In genomic region chr17:45698368-45698767, GRCm38 (mm10) we compare ENCODE assay signal across 24 mouse cellular contexts. TPM values are rescaled to one million over a fixed set of nuclear protein-coding genes. Genes with fewer than 3 reads are reported as not detected.
DNase-seq lines count a peak whose midpoint lies in the region; ATAC-seq and TF ChIP-seq lines count a peak whose summit lies in the region.
"Had no signal": no experiment of that assay in that cellular context is flagged by ENCODE, and none has a peak within 500 bp of the region (broad histone marks: within the 10 kb centered on the region; RNA-seq: fewer than 3 reads in every experiment).

No protein-coding gene starts in this region.

- H3K9me3 ChIP-seq in intestine, embryonic 16.5 days (ENCODE audit: control insufficient read depth, low read length), result no peaks in the 10 kb centered on the region
- H3K9me3 ChIP-seq in intestine, postnatal 0 days (ENCODE audit: control insufficient read depth), result no peaks in the 10 kb centered on the region
- H3K9me3 ChIP-seq in MEL (replicated peaks; ENCODE audit: insufficient read depth, low read length), result no peaks in the 10 kb centered on the region
- H3K9me3 ChIP-seq: embryonic facial prominence, embryonic 15.5 days; forebrain, embryonic 10.5 days; heart, embryonic 10.5 days; hindbrain, embryonic 10.5 days had no signal

- no peak overlapping the region for H3K4me2 ChIP-seq in intestine, embryonic 16.5 days (ENCODE audit: low read depth, low read length)
- H3K4me2 ChIP-seq in intestine, postnatal 0 days (replicated peaks; ENCODE audit: low read depth), result no peak overlapping the region
- H3K4me2 ChIP-seq: embryonic facial prominence, embryonic 15.5 days; hindbrain, embryonic 14.5 days had no signal

- H3K79me2 ChIP-seq in MEL (ENCODE audit: control insufficient read depth, insufficient read depth, low read length, poor library complexity), result peaks cover 4% of the 10 kb centered on the region; the same call in 1 of the 2 replicates

- H3K9ac ChIP-seq in intestine, embryonic 16.5 days (ENCODE audit: low read depth, low read length), result no peak overlapping the region
- H3K9ac ChIP-seq in intestine, postnatal 0 days (ENCODE audit: low read depth, low read length), result no peak overlapping the region
- H3K9ac ChIP-seq in MEL (ENCODE audit: control insufficient read depth, low read depth, low read length, poor library complexity, severe bottlenecking), result no peak overlapping the region
- H3K9ac ChIP-seq: embryonic facial prominence, embryonic 15.5 days; hindbrain, embryonic 14.5 days had no signal

- TF ChIP-seq EP300 in MEL (IDR thresholded peaks at IDR 0.05; ENCODE audit: low read depth in 1 of 2, low read length in 2 of 2), result no peak

- no peak for TF ChIP-seq RAD21 in MEL (IDR thresholded peaks at IDR 0.05; ENCODE audit: low read depth, low read length)

- no peak for ATAC-seq in intestine, embryonic 16.5 days
- ATAC-seq in intestine, postnatal 0 days, result no peak
- ATAC-seq: activated CD4-positive, CD25-positive, alpha-beta regulatory T cell, adult 4 months; forebrain, embryonic 14.5 days; Patski had no signal

- 78% methylated on average over 6 of the region's 6 CpGs for WGBS in intestine, embryonic 16.5 days
- 78% methylated on average over 6 of the region's 6 CpGs for WGBS in intestine, postnatal 0 days
- WGBS in kidney, adult 2 months, result 88% methylated on average over 6 of the region's 6 CpGs

- no peak overlapping the region for H3K4me3 ChIP-seq in intestine, embryonic 16.5 days (ENCODE audit: low read length)
- no peak overlapping the region for H3K4me3 ChIP-seq in intestine, postnatal 0 days (ENCODE audit: low read depth, low read length)
- H3K4me3 ChIP-seq in MEL (ENCODE audit: control insufficient read depth in 1 of 2, insufficient read depth in 1 of 2, low read depth in 2 of 2, low read length in 2 of 2), result no peak overlapping the region
- H3K4me3 ChIP-seq in kidney, adult 2 months (ENCODE audit: insufficient read depth, low read depth, low read length), result no peak overlapping the region
- H3K4me3 ChIP-seq in layer of hippocampus, adult 2 months, result no peak overlapping the region
- H3K4me3 ChIP-seq: embryonic facial prominence, embryonic 15.5 days; erythroblast, embryonic 14.5 days; forebrain, embryonic 10.5 days; heart, embryonic 10.5 days; hindbrain, embryonic 10.5 days had no signal

- no peak for TF ChIP-seq POLR2A in MEL (IDR thresholded peaks at IDR 0.05; ENCODE audit: control insufficient read depth in 1 of 2, insufficient read depth in 1 of 2, low read depth in 1 of 2, low read length in 2 of 2, poor library complexity in 1 of 2)
- no peak for TF ChIP-seq POLR2A in kidney, adult 2 months (IDR thresholded peaks at IDR 0.05; ENCODE audit: low read depth, low read length)

- peaks cover 4% of the 10 kb centered on the region; the same call in 1 of the 2 replicates for H3K36me3 ChIP-seq in intestine, embryonic 16.5 days (ENCODE audit: control insufficient read depth, insufficient read depth, low read length)
- peaks cover 13% of the 10 kb centered on the region; the same call in 1 of the 2 replicates for H3K36me3 ChIP-seq in intestine, postnatal 0 days (ENCODE audit: control insufficient read depth, insufficient read depth)
- peaks cover 2 to 14% of the 10 kb centered on the region in 2 experiments; a peak in 3 of 4 replicates for H3K36me3 ChIP-seq in MEL (ENCODE audit: control insufficient read depth in 1 of 2, insufficient read depth in 2 of 2, low read length in 2 of 2)
- no peaks in the 10 kb centered on the region for H3K36me3 ChIP-seq in kidney, adult 2 months (ENCODE audit: control insufficient read depth, insufficient read depth, low read length)

- peak overlapping the region; percentile 20; the same call in 1 of the 2 replicates for H3K27ac ChIP-seq in intestine, embryonic 16.5 days (ENCODE audit: low read length)
- H3K27ac ChIP-seq in intestine, postnatal 0 days (ENCODE audit: low read depth, low read length), result no peak overlapping the region; the same call in 1 of the 2 replicates
- no peak overlapping the region for H3K27ac ChIP-seq in MEL (ENCODE audit: control insufficient read depth, low read depth, low read length)
- no peak overlapping the region for H3K27ac ChIP-seq in kidney, adult 2 months (ENCODE audit: insufficient read depth, low read depth, low read length)
- H3K27ac ChIP-seq in layer of hippocampus, adult 2 months, result no peak overlapping the region
- H3K27ac ChIP-seq: embryonic facial prominence, embryonic 15.5 days; forebrain, embryonic 10.5 days; heart, embryonic 10.5 days; hindbrain, embryonic 10.5 days; hindbrain, embryonic 14.5 days had no signal

- H3K27me3 ChIP-seq in intestine, embryonic 16.5 days (replicated peaks; ENCODE audit: control insufficient read depth, insufficient read depth, low read length), result no peaks in the 10 kb centered on the region
- no peaks in the 10 kb centered on the region for H3K27me3 ChIP-seq in intestine, postnatal 0 days (replicated peaks; ENCODE audit: control insufficient read depth, insufficient read depth, low read length)
- H3K27me3 ChIP-seq in MEL (ENCODE audit: control insufficient read depth in 1 of 2, insufficient read depth in 2 of 2, low read length in 2 of 2), result no peaks in the 10 kb centered on the region
- no peaks in the 10 kb centered on the region for H3K27me3 ChIP-seq in kidney, adult 2 months (replicated peaks; ENCODE audit: control insufficient read depth, insufficient read depth, low read length)
- H3K27me3 ChIP-seq: embryonic facial prominence, embryonic 15.5 days; Patski had no signal

- peaks cover 47% of the 10 kb centered on the region for H3K4me1 ChIP-seq in intestine, embryonic 16.5 days (ENCODE audit: control insufficient read depth, insufficient read depth, low read length)
- peaks cover 4% of the 10 kb centered on the region for H3K4me1 ChIP-seq in intestine, postnatal 0 days (replicated peaks; ENCODE audit: control insufficient read depth, insufficient read depth, low read length)
- H3K4me1 ChIP-seq in MEL (ENCODE audit: control insufficient read depth in 1 of 2, insufficient read depth in 2 of 2, low read length in 2 of 2), result peaks cover 8 to 17% of the 10 kb centered on the region in 2 experiments
- peaks cover 14% of the 10 kb centered on the region for H3K4me1 ChIP-seq in kidney, adult 2 months (ENCODE audit: control insufficient read depth, insufficient read depth, low read length)

- peak; percentile 47 for DNase-seq in MEL (ENCODE audit: low read depth, low spot score)
- peak; percentile 44 for DNase-seq in brain, adult 2 months (ENCODE audit: low read depth, low spot score)
- DNase-seq in kidney, adult 2 months, result no peak
- DNase-seq in layer of hippocampus, adult 2 months (ENCODE audit: low spot score in 2 of 2), result no peak
- DNase-seq: adrenal gland, postnatal 14 days; cerebellum, adult 18-20 months; cerebellum, adult 9-11 months; cerebellum, postnatal 36 days; gastrocnemius, postnatal 36 days; heart, adult 18-20 months; heart, postnatal 10 days had no signal

- no peak for TF ChIP-seq CTCF in intestine, postnatal 0 days (IDR thresholded peaks at IDR 0.05; ENCODE audit: low read depth)
- TF ChIP-seq CTCF in MEL (IDR thresholded peaks at IDR 0.05 in 2 of 3, conservative IDR thresholded peaks at IDR 0.05 in 1 of 3; ENCODE audit: control insufficient read depth in 1 of 3, insufficient read depth in 1 of 3, low read depth in 2 of 3, low read length in 3 of 3, poor library complexity in 1 of 3, severe bottlenecking in 1 of 3), result no peak
- TF ChIP-seq CTCF in kidney, adult 2 months (conservative IDR thresholded peaks at IDR 0.05; ENCODE audit: insufficient read depth, insufficient read length, low read depth, low read length), result no peak
- TF ChIP-seq CTCF in layer of hippocampus, adult 2 months (conservative IDR thresholded peaks at IDR 0.05), result no peak

TF ChIP-seq in MEL, 35 proteins besides CTCF, POLR2A, EP300 and RAD21 (continues in another document):
- TF ChIP-seq UBTF (IDR thresholded peaks at IDR 0.05; ENCODE audit: borderline replicate concordance, insufficient read depth, low read depth, low read length), result no peak
- no peak for TF ChIP-seq MXI1 (IDR thresholded peaks at IDR 0.05; ENCODE audit: low read depth, low read length)
- TF ChIP-seq ZC3H11A (IDR thresholded peaks at IDR 0.05; ENCODE audit: low read depth, low read length), result no peak

RNA-seq across cellular contexts. Expression of gene Tmem63b, which starts 11.7 kb away (rescaled TPM):
- 31.7 and 31.9 TPM in 2 replicates for polyA plus RNA-seq in intestine, embryonic 16.5 days (2015; fragmentation: Nextera tagmentation; extraction: Ambion mirVana)
- polyA plus RNA-seq in intestine, postnatal 0 days (2015; fragmentation: Nextera tagmentation; extraction: Ambion mirVana), result 22.6 and 24.7 TPM in 2 replicates
- total RNA-seq in MEL (2012; rRNA removed), result 12.0 and 12.3 TPM in 2 replicates
- polyA plus RNA-seq in MEL (2012; ENCODE audit: insufficient read depth in 1 of 2, insufficient read length in 2 of 2, low read depth in 1 of 2, low replicate concordance in 2 of 2, missing spikeins in 1 of 2), result 10 to 100 TPM in 1 of 2 experiments, not detected in 1; 37.9 TPM
- polyA plus RNA-seq in kidney, adult 2 months (2012; rRNA removed), result 77.9 and 90.1 TPM in 2 replicates
- total RNA-seq in layer of hippocampus, adult 2 months (2021), result 100 to 1,000 TPM; 165 to 176 TPM

RNA-seq across cellular contexts. Expression of gene Mrpl14, which starts 12.2 kb away (rescaled TPM):
- 149 and 154 TPM in 2 replicates for polyA plus RNA-seq in intestine, embryonic 16.5 days (2015; fragmentation: Nextera tagmentation; extraction: Ambion mirVana)
- 120 and 127 TPM in 2 replicates for polyA plus RNA-seq in intestine, postnatal 0 days (2015; fragmentation: Nextera tagmentation; extraction: Ambion mirVana)
- total RNA-seq in MEL (2012; rRNA removed), result 66.2 and 68.0 TPM in 2 replicates
- polyA plus RNA-seq in MEL (2012; ENCODE audit: insufficient read depth in 1 of 2, insufficient read length in 2 of 2, low read depth in 1 of 2, low replicate concordance in 2 of 2, missing spikeins in 1 of 2), result 100 to 1,000 TPM in 1 of 2 experiments, not detected in 1; 159 TPM
- polyA plus RNA-seq in kidney, adult 2 months (2012; rRNA removed), result 168 and 199 TPM in 2 replicates
- 10 to 100 TPM; 34.8 to 43.5 TPM for total RNA-seq in layer of hippocampus, adult 2 months (2021)

RNA-seq across cellular contexts. Expression of gene 1600014C23Rik, which starts 35.3 kb away (rescaled TPM):
- 0.76 TPM in 1 of 2 replicates, not detected in the other for polyA plus RNA-seq in intestine, embryonic 16.5 days (2015; fragmentation: Nextera tagmentation; extraction: Ambion mirVana)
- not detected in 2 replicates for polyA plus RNA-seq in intestine, postnatal 0 days (2015; fragmentation: Nextera tagmentation; extraction: Ambion mirVana)
- total RNA-seq in MEL (2012; rRNA removed), result 0.81 and 2.1 TPM in 2 replicates
- 1 to 10 TPM in 1 of 2 experiments, not detected in 1; 2.7 TPM for polyA plus RNA-seq in MEL (2012; ENCODE audit: insufficient read depth in 1 of 2, insufficient read length in 2 of 2, low read depth in 1 of 2, low replicate concordance in 2 of 2, missing spikeins in 1 of 2)
- not detected in 2 replicates for polyA plus RNA-seq in kidney, adult 2 months (2012; rRNA removed)
- not detected for total RNA-seq in layer of hippocampus, adult 2 months (2021)
- total RNA-seq: adrenal gland, adult 18-20 months; adrenal gland, postnatal 14 days; ES-E14; gastrocnemius, postnatal 36 days; heart, postnatal 10 days had no signal
- polyA plus RNA-seq: activated CD4-positive, CD25-positive, alpha-beta regulatory T cell, adult 4 months; embryonic facial prominence, embryonic 15.5 days; erythroblast, embryonic 14.5 days; forebrain, embryonic 10.5 days; heart, embryonic 10.5 days; hindbrain, embryonic 14.5 days; Patski had no signal

RNA-seq across cellular contexts. Expression of gene Capn11, which starts 39.2 kb away (rescaled TPM):
- 0.17 and 0.33 TPM in 2 replicates for polyA plus RNA-seq in intestine, embryonic 16.5 days (2015; fragmentation: Nextera tagmentation; extraction: Ambion mirVana)
- not detected in 2 replicates for polyA plus RNA-seq in intestine, postnatal 0 days (2015; fragmentation: Nextera tagmentation; extraction: Ambion mirVana)
- not detected in 2 replicates for total RNA-seq in MEL (2012; rRNA removed)
- under 1 TPM in 1 of 2 experiments, not detected in 1; 0.03 TPM for polyA plus RNA-seq in MEL (2012; ENCODE audit: insufficient read depth in 1 of 2, insufficient read length in 2 of 2, low read depth in 1 of 2, low replicate concordance in 2 of 2, missing spikeins in 1 of 2)
- 0.04 and 0.16 TPM in 2 replicates for polyA plus RNA-seq in kidney, adult 2 months (2012; rRNA removed)
- total RNA-seq in layer of hippocampus, adult 2 months (2021), result under 1 TPM; 0.28 to 0.44 TPM
- total RNA-seq: ES-E14; heart, postnatal 10 days had no signal
- polyA plus RNA-seq: erythroblast, embryonic 14.5 days; Patski had no signal

Comparison
In these comparisons a context has a peak if more than half of its experiments do, and no peak if none do; other contexts are left out.
1. DNase-seq: peak in MEL (single experiment) and brain, adult 2 months (single experiment); none in kidney, adult 2 months (single experiment) and layer of hippocampus, adult 2 months (0 of 2).